Mouse (Mus musculus): ENCODE measurements at regions not wholly inside any gene's neighbourhood (a gene's known extent, or its start where the extent isn't known, plus 50 kb on each side); places are given as distances from the start of the nearest gene placed in this dataset.
A peak's percentile ranks its signal among the peaks of the same experiment; 100 is the strongest.

- DNase-seq (ENCODE audit: low read depth, low spot score) = no peak
- 86% methylated on average over 21 of the region's 21 CpGs for WGBS
Observed at GRCm38 (mm10) chr10:98618736-98619525, 295.3 kb upstream of the Atp2b1 start.

DNA sequence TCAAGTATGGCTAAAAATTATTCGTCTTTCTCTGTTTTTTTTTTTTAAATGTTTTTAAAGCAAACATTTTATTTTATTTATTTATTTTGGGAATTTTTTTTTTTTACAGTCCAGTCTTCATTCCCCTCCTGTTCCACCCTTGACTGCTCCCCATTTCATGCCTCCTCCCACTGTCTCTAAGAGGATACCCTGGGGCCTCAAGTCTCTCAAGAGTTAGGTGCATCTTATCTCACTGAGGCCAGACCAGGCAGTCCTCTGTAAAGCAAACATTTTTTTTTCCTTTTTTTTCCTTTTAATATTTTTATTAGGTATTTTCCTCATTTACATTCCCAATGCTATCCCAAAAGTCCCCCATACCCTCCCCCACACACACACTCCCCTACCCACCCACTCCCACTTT is 290.1 kb upstream of the Atp2b1 start:
- no peak for DNase-seq (ENCODE audit: low read depth, low spot score)
- WGBS = 82% methylated on average over 1 of the region's 1 CpGs

DNA sequence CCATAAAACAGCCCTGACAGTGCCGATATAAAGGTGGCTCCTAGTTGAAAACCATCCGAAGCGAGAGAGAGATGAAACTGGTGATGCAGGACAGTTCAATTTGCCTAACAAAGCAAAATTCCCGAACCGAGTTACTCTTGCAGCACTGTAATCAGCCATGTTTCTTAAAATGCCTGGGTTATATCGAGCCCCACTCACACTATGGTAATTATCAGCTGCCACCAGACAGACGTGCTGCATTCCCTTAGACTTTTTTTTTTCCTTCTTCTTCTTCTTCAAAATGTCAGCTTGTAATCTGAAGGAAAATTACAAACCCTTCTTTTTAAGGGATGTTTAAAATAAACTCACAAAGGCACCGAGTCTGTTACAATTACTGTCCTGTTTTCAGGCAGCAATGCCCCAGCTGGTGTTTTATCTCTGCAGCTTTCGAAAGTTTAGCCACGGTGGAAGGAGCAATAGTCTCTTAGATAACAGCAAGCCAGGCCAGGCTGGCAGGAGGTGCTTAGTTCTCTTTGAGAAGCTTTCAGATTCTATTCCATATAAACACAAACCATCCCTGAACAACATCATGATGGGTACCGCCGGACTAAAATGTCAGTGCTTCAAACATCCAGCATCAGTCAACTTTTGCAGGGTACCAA is 289.4 kb upstream of the Atp2b1 start:
- no peak for DNase-seq (ENCODE audit: low read depth, low spot score)
- 58% methylated on average over 12 of the region's 12 CpGs for WGBS

GRCm38 (mm10) chr10:98628191-98628590 is 286.0 kb upstream of the Atp2b1 start:
- DNase-seq (ENCODE audit: low read depth, low spot score) = no peak

GRCm38 (mm10) chr10:98629248-98629647 is 285.0 kb upstream of the Atp2b1 start:
- WGBS = 20% methylated on average over 3 of the region's 3 CpGs
- DNase-seq (ENCODE audit: low read depth, low spot score) = no peak

More at GRCm38 (mm10) chr10:98628191-98628590, 286.0 kb upstream of the Atp2b1 start:
- WGBS = 77% methylated on average over 1 of the region's 1 CpGs

- WGBS = 64% methylated on average over 14 of the region's 14 CpGs
- no peak for DNase-seq (ENCODE audit: low read depth, low spot score)
Observed at GRCm38 (mm10) chr10:98637759-98638611, 276.2 kb upstream of the Atp2b1 start.

GRCm38 (mm10) chr10:98645681-98646122 is 268.5 kb upstream of the Atp2b1 start:
- no peak for DNase-seq (ENCODE audit: low read depth, low spot score)
- WGBS = 89% methylated on average over 10 of the region's 10 CpGs

DNA sequence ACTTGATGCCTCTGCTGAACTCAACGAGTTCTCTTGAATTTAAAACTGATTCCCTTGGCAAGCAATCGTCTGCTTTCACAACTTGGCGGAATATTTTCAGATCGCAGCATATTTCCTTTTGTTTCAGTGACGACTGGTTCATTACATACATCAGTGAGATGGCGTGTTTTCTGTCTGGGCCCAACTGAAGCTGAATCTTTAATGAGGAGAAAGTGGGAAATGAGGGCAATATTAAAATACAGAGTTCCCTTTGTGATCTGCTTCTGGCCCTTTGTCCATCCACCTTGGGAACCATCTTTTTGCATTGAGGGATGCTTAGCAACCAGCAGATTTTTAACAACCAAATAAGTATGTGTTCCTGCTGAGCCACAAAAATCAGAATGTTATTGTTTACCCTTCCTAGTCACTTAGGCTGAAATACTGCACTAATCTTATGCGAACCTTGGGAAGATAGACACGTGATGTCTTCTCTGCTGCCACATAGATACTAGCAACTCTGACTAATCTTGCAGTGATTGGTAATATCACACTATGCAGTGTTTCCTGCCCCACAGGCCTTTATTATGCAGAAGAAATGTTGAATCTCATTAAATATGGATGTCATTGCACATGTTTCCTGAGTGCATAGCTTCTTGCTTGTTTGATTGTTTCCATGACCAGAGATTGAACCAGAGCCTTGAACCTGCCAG is 267.8 kb upstream of the Atp2b1 start:
- 86% methylated on average over 8 of the region's 8 CpGs for WGBS
- no peak for DNase-seq (ENCODE audit: low read depth, low spot score)

- WGBS = 95% methylated on average over 7 of the region's 7 CpGs
- no peak for DNase-seq (ENCODE audit: low read depth, low spot score)
Observed at GRCm38 (mm10) chr10:98648710-98649245, 265.4 kb upstream of the Atp2b1 start.

DNA sequence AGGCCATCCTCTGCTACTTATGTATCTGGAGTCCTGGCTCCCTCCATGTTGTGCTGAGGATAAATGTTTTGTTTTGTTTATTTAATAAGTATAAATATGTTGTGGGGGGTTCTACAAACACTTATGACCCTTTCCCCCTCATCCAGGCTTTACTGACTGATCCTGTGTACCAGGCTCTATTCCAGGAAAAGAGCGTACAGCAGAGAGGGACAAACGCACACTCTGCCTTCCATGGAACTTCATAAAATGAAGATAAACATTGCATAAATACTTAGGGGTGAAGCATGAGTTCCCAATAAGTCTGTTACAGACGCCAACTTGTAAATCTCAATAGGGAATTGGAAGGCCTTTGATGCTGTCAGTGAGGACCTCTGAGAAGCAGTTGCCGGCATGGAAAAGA is 263.7 kb upstream of the Atp2b1 start:
- 70% methylated on average over 4 of the region's 4 CpGs for WGBS
- DNase-seq (ENCODE audit: low read depth, low spot score) = no peak

GRCm38 (mm10) chr10:98651127-98651526 is 263.1 kb upstream of the Atp2b1 start:
- WGBS = 85% methylated on average over 6 of the region's 6 CpGs
- DNase-seq (ENCODE audit: low read depth, low spot score) = no peak

- 93% methylated on average over 5 of the region's 5 CpGs for WGBS
- DNase-seq (ENCODE audit: low read depth, low spot score) = no peak
Observed at GRCm38 (mm10) chr10:98651599-98651998, 262.6 kb upstream of the Atp2b1 start.

DNA sequence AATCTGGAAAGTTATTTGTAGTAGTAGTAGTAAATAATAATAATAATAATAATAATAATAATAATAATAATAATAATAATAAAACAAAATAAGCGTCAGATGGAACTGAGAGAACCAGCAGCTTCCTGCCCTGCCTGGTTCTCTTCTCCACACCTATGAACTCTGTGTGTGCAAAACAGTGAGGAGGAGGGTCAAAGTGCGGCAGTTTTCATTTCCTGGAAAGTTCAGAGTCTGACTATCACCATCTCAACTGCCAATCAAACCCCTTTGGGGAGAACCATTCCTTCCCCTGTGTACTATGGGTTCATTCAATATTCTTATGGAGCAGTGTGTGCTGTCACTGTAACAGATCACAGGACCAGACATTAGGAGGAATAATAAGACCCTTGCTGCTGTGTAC is 262.1 kb upstream of the Atp2b1 start:
- peak; percentile 67 for DNase-seq (ENCODE audit: low read depth, low spot score)
- 43% methylated on average over 2 of the region's 2 CpGs for WGBS

DNA sequence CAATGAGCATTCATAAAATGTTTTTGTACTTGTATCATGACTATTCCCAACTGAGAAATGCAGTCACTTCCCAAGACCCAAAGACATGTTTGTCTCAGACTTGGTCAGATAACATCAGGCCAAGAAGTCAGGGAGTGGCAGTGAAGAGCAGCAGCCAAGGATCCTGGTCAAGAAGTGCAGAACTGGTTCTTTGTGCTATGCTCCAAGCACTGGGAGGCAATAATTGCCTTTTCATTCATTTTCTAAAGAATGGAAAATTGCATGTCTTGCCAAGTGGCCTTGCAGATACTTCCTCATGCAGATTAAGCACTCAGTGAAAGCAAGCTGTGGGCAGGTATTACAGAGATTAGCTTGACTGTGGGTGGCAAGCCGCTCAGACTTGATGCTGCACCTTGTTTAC is 253.5 kb upstream of the Atp2b1 start:
- 19% methylated on average over 1 of the region's 1 CpGs for WGBS
- no peak for DNase-seq (ENCODE audit: low read depth, low spot score)

- no peak for DNase-seq (ENCODE audit: low read depth, low spot score)
- 47% methylated on average over 3 of the region's 3 CpGs for WGBS
Observed at GRCm38 (mm10) chr10:98665936-98666505, 248.2 kb upstream of the Atp2b1 start.

- DNase-seq (ENCODE audit: low read depth, low spot score) = no peak
- 24% methylated on average over 1 of the region's 1 CpGs for WGBS
Observed at GRCm38 (mm10) chr10:98667728-98668127, 246.5 kb upstream of the Atp2b1 start.

DNA sequence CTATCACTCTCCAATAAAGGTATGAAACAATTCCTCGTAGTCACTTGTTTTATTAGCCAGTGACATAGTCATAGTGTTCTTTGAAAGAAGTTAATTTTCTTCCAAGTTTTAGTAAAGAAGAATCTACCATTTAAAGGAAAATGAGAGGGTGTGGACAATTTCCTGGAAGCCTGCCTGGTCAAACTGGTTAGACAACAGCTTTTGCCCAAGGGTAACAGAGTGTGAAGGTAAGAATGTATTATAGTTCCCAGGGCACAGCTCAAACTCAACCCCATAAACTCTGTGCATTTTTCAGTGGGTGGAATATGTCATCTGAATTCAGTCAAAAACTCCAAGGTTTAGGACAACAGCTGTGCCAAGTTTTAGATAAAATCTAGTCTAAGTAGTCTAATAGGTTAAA is 240.1 kb upstream of the Atp2b1 start:
- WGBS = 25% methylated on average over 1 of the region's 1 CpGs
- DNase-seq (ENCODE audit: low read depth, low spot score) = peak; percentile 93

GRCm38 (mm10) chr10:98676907-98677306 is 237.3 kb upstream of the Atp2b1 start:
- 30% methylated on average over 2 of the region's 2 CpGs for WGBS
- no peak for DNase-seq (ENCODE audit: low read depth, low spot score)

- 13% methylated on average over 4 of the region's 4 CpGs for WGBS
- DNase-seq (ENCODE audit: low read depth, low spot score) = no peak
Observed at GRCm38 (mm10) chr10:98678234-98678633, 236.0 kb upstream of the Atp2b1 start.
